Mouse (Mus musculus): ENCODE results near the gene Tgfbr2.

Gene Tgfbr2

DNA sequence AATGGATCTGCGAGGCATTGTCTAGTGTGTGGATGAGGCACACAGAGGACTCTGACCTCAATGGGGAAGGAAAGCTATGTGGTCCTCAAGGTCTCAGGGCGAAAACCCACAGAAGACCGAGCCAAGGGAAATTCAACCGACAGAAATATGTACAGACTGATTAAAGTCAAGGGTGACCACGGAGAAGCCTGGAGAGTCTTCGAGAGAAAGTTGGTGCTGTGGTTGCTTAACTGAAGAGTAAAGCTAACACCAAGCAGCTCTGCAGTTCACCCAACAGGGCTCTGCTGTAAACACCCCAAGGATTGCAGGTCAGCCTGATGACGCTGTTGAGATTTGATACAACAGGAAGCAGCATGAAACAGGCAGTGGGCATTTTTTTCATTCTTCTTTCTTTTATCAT lies 14.3 kb downstream of the Tgfbr2 start:
- no peak for DNase-seq (ENCODE audit: extremely low spot score, low read depth, low spot score)

DNA sequence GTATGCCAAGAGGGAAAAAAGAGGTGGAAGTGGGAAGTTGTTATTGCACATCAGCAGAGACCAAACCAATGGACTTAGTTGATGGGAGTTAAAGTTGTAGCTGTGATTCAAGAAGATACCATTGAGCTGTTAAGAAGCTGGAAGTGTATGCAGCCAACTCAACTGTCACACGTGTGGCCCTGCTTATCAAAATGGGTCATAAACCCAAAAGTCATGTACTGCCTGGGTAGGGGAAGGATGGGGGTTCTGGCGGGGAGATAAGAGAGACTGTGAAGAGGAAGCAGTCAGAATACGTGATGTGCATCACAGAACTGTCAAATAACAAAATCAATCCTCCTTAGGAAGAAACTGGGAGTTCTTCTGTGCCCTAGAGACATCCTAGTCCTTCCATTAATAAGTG lies 15.1 kb downstream of the Tgfbr2 start:
- no peak for DNase-seq (ENCODE audit: extremely low spot score, low read depth, low spot score)

- no peak for DNase-seq (ENCODE audit: extremely low spot score, low read depth, low spot score)
Measured at GRCm38 (mm10) chr9:116156501-116156900, 18.7 kb downstream of the Tgfbr2 start.

- no peak for DNase-seq (ENCODE audit: extremely low spot score, low read depth, low spot score)
Measured at GRCm38 (mm10) chr9:116152878-116153277, 22.3 kb downstream of the Tgfbr2 start.

DNA sequence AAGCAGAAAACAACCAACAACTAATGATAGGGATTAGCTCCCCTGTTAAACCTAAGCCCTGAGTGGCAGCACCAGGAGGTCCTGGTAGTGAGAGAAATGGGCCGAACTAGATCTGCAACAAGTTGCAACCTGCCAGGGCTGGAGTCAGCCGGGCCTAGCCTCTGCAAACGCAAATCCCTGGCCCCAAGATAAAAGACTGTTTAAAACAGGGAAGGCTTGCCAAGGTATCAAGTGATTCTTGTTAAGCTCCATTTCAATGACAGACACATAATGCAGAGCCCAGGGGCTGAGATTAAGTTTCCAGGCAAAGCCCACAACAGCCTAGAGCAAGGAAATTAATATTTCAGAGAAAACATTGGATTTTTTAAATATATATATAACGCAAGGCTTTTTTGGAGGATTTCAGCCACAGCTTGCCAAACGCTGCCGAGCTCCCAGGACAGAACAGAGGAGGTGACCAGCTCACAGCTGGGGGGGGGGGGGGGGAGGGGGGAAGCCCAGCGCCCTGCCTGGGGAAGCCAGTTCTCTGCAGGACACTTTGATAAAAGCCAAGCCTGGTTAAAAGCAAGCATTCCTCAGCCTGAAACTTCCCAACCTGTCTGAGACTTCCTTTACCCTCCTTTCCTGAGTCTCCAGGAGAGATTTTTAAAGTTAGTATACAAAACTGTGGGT lies 24.3 kb downstream of the Tgfbr2 start:
- DNase-seq (ENCODE audit: extremely low spot score, low read depth, low spot score): no peak

- DNase-seq (ENCODE audit: extremely low spot score, low read depth, low spot score): no peak
Measured at GRCm38 (mm10) chr9:116148809-116149208, 26.4 kb downstream of the Tgfbr2 start.

DNA sequence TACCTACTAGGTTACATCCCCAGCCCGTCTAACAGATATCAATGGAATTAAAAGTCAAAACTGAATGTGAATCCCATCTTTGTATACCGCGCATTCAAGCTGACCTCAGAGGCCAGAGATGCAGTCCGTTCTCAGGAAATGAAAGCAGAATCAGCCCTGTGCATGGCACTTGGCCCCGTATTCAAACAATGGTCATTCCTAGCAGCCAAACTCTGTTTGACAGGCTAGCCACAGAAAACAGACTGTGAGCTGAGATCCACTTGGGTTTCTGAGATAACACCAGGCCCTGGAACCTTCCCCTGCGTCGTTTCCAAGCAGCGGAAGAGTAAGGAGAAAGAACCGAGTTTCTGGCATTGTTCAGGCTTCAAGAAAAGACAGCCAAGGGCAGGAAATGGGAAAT lies 28.9 kb downstream of the Tgfbr2 start:
- DNase-seq (ENCODE audit: extremely low spot score, low read depth, low spot score): no peak

GRCm38 (mm10) chr9:116145231-116145641 lies 29.9 kb downstream of the Tgfbr2 start:
- DNase-seq (ENCODE audit: extremely low spot score, low read depth, low spot score): no peak

DNA sequence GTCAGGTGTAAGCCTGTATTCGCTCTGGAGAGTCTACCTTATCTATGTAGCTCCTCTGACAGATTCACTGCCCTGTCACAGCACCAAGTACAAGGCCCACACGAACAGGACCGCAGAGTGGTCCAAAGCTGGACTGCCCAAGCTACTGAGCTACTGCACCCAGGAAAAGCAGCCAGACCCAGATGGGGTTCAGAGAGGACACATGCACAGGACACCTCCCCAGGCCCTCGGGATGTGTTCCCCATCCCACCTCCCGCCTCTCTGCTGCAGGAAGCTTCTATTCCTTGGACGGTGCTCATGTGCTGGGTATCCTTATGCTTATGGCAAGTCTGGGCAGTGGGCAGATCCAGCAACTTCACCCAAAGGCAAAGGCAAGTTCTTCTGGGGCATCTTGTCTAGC lies 34.7 kb downstream of the Tgfbr2 start:
- no peak for DNase-seq (ENCODE audit: extremely low spot score, low read depth, low spot score)

DNA sequence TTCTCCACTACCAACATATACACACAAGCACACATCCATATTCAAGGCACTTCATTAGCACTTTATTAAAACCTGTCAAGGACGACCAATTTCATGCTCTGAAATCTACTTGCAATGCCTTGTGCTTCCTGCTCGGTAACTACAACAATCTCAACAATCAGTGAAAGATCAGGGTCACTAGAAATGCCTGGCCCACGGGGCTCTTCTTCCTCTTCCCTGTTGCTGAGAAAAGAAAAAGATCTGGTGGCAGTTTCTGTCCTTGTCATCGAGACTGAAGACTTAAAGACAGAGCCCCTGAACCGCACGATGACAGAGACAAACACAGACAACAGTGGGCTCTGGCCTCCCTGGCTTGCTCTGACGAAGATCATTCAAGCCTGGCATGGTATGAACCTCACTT lies 35.6 kb downstream of the Tgfbr2 start:
- no peak for DNase-seq (ENCODE audit: extremely low spot score, low read depth, low spot score)

GRCm38 (mm10) chr9:116138595-116139134 lies 36.5 kb downstream of the Tgfbr2 start:
- peak; percentile 54 for DNase-seq (ENCODE audit: extremely low spot score, low read depth, low spot score)

DNA sequence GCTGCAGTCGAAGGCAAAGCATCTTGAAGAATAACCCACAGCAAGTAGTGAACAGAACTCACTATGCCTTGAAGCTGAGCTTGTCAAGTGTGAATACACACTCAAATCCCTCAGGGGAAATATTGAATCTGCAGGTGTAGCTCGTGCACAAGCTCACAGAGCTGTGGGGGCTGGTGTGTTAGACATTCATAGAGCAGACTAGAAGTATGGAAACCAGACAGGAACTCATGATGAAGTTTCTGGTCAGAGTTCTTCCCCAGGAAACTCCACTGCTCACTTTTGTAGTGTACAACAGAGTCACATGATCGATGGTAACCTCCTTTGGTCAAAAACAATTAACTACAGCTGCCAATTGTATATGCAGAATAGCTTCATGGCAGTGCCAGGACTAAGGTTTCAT lies 37.5 kb downstream of the Tgfbr2 start:
- no peak for DNase-seq (ENCODE audit: extremely low spot score, low read depth, low spot score)

GRCm38 (mm10) chr9:116136811-116137210 lies 38.3 kb downstream of the Tgfbr2 start:
- DNase-seq (ENCODE audit: extremely low spot score, low read depth, low spot score): no peak

DNA sequence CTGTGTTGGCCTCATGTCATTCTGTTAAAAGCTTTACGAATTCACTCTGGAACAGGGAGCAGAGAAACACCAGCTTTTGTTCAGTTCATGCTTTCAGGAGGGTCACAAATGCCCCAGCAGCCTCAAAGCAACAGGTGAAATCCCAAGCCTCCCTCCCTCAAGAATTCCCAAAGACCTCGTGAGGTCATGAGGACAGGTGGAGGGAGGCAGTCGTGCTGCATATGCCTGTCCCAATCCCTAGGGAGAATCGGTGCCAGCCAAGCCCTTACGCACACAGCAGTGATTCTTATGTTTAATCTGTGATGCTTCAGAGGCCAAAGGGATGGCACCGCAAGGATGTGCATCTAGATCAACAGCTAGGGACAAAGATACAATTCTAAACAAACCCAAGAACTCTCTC lies 39.0 kb downstream of the Tgfbr2 start:
- no peak for DNase-seq (ENCODE audit: extremely low spot score, low read depth, low spot score)

DNA sequence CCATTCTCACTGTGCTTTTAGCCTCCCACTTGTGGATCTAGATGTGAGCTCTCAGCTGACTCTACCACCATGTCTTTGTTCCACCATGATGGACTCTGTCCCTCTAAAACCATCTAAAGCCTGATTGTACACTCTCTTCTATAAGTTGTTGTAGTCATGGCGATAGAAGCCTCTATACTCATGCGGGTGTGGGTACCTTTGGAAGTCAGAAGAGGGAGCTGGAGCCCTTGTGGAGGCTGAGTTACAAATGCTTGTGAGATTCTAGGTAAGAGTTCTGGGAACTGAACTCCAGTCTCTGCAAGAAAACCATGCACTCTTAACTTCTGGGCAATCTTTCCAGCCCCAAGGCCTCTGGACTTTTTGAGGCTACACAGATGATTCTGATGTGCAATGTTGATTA lies 40.7 kb downstream of the Tgfbr2 start:
- DNase-seq (ENCODE audit: extremely low spot score, low read depth, low spot score): no peak

DNA sequence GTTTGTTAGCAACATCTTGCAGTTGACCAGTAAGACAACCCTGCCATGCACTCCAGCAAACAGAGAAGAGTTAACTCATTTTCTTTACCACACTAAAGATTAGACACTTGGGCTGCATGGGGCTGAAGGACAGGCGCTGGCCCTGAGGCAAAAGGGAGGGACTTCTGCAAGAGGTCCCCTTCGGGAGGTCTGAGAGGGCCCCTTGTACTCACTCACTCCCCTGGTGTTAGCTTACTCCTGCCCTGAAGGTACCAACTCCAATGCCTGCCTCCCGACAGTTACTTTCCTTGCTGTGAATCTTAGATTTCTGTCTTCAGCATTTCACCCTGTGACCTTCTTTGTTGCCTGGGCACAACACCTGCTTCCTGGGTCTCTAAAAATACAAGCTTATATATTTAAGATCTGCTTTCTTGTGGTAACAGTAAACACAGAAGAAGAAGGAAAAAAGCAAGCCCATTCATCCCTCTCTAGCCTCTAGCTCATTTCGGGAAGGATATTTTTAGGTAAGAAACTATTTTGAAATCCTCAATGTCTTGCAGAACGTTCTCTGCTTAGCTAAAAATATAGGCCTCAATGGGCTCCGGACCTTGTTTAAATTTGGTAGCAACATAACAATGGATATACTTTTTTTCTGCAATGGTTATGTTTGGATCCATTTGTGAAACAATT lies 41.7 kb downstream of the Tgfbr2 start:
- no peak for DNase-seq (ENCODE audit: extremely low spot score, low read depth, low spot score)

- DNase-seq (ENCODE audit: extremely low spot score, low read depth, low spot score): no peak
Measured at GRCm38 (mm10) chr9:116128886-116129285, 46.3 kb downstream of the Tgfbr2 start.

DNA sequence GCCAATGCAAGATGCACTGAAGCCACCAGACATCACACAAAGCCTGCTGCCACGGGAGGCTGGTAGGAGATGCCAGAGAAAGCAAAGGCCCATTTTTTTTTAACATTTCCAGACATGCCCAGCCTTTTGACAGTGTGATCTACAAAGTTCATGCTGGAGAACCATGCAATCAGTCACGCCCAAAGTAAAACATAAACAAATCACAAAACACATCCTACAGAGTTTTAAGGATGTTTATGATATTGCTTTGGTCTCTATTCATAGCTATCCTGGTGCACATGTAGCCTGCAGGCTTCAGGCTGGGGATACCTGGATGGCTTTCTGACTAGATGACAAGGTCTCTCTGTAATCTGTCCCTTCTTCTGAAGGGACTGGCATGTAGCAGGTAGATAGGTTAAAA lies 46.8 kb downstream of the Tgfbr2 start:
- DNase-seq (ENCODE audit: extremely low spot score, low read depth, low spot score): no peak

- DNase-seq (ENCODE audit: extremely low spot score, low read depth, low spot score): no peak
Measured at GRCm38 (mm10) chr9:116126494-116126893, 48.7 kb downstream of the Tgfbr2 start.

DNA sequence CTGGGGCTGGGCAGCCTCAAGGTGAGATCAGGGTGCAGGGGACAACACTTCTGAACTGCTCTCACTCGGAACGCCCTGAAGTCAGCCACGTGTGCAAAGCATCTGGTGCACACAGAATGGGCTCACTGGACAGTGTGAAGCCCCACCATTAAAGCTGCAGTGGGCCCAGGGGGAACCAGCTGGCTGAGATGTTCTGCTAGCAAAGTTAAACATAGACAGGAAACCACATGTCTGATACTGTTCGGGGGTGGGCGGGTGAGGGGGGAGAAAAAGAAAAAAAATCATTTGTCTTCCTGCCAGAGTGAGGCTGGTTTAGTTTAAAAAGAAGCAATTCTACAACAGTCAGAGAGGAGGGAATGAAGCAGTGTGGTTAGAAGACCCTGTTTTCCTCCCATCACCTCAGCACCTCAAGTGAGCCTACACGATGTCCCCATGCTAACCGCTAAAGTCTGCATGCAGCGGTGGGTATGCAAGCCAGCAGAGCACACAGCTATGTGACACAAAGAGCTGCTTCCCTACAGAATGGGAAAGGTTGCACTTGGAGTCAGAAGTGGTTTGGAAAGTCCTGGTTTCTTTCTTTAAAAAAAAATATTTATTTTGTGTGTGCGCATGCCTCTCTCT lies 52.1 kb downstream of the Tgfbr2 start:
- DNase-seq (ENCODE audit: extremely low spot score, low read depth, low spot score): no peak

GRCm38 (mm10) chr9:116122544-116122943 lies 52.6 kb downstream of the Tgfbr2 start:
- no peak for DNase-seq (ENCODE audit: extremely low spot score, low read depth, low spot score)

DNA sequence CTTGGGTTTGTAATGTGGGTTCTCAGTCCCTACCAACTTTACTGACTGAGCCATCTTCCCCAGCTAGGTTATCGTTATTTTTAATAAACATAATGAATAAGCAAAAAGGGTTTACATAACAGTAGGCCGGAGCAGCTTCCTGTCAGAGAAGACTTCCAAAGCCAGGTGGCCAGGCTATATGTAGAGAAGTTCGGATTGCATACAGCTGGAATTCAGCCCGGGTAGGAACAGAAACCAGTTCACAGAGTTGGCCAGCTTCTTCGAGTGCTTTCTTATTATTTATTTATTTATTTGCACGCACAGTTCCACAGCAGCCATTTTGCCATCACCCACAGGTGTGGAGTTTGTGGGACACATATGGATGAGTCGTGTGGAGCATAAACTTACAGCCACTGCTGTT lies 53.7 kb downstream of the Tgfbr2 start:
- no peak for DNase-seq (ENCODE audit: extremely low spot score, low read depth, low spot score)
